Mouse (Mus musculus): ENCODE measurements around the gene Serpinh1. TPM values are rescaled to one million over a fixed set of nuclear protein-coding genes. Genes with fewer than 3 reads are reported as not detected.

Serpinh1 gene
- polyA plus RNA-seq, 1 experiment from 2014 or later: 1,939 TPM

DNA sequence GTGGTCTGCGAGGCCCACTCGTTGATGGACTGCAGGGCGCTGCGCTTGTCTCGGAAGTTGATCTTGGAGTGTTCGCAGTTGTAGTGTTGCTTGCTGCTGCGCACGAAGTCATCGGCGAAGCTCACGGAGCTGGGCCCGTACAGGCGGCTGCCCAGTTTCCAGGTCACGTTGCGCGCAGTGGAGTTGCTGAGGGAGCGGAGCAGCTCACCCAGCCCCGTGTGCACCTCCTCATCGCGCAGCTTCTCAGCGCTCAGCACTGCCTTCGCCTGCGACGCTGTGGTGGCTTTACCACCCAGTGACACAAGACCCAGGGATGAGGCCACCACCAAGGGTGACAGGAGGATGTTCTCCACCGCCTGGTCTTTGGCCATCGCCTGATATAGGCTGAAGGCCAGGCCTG lies 4.2 kb downstream of the Serpinh1 start:
- 95% methylated on average over 26 of the region's 26 CpGs for WGBS
- peaks cover 67% of the 10 kb centered on the region for H3K36me3 ChIP-seq
- H3K9ac ChIP-seq: 0 out of 2 replicates have a peak overlapping the region, but pooled peaks have one; percentile 13
- no peaks in the 10 kb centered on the region for H3K9me3 ChIP-seq
- ATAC-seq (ENCODE audit: low FRiP score, low read depth): no peak
- no peaks in the 10 kb centered on the region for H3K27me3 ChIP-seq
- peak overlapping the region; percentile 96 for H3K4me2 ChIP-seq (replicated peaks)
- H3K4me3 ChIP-seq: peak overlapping the region; percentile 72
- H3K27ac ChIP-seq: no peak overlapping the region
- peaks cover 39% of the 10 kb centered on the region for H3K4me1 ChIP-seq

DNA sequence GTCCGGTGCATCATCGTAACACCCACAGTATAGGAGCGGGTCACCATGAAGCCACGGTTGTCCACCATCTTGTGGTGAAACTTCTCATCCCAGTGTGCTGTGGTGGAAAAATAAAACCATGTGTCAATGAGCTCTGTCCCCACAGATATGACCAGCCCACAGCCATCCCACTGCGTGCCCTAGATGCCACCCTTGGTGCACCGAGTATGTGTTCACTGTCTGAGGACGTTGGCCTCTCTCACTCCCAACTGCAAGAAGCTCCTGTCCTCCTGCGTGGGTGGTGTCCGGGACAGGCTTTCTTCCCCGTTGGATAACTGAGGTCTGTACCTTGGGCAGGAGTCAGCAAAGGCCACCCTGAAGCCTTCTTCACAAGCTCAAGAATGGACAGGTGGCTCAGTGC lies 5.8 kb downstream of the Serpinh1 start:
- Histone ChIP-seq H3K27me3 (no peaks in the 10 kb centered on the region), H3K4me1 (peaks cover 32% of the 10 kb centered on the region), H3K4me2 (replicated peaks) (no peak overlapping the region), H3K27ac (no peak overlapping the region), H3K4me3 (no peak overlapping the region), H3K36me3 (peaks cover 83% of the 10 kb centered on the region), H3K9me3 (no peaks in the 10 kb centered on the region), H3K9ac (no peak overlapping the region)
- no peak for ATAC-seq (ENCODE audit: low FRiP score, low read depth)
- 95% methylated on average over 10 of the region's 10 CpGs for WGBS

DNA sequence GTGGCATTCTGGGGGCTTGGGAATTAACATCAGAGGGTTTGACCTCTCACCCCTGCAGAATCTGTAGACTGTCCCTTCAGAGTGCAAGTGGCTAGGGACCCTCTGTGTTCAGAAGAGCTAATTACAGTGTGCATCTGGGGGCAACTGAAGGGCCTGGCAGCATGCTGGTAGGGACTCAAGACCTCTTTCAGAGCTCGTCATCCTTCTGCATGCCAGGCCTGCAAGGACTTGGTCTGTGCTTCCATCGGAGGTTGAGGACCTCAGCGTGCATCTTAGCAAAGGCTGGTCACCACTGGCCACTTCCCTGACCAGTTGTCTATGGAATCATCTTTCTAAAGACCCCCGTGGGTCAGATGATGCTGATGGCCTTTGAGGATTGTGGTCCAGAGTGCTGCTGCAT lies 9.5 kb downstream of the Serpinh1 start:
- Histone ChIP-seq H3K4me2 (replicated peaks) (no peak overlapping the region), H3K27ac (no peak overlapping the region), H3K9me3 (no peaks in the 10 kb centered on the region), H3K36me3 (peaks cover 83% of the 10 kb centered on the region), H3K9ac (no peak overlapping the region), H3K4me1 (peaks cover 5% of the 10 kb centered on the region), H3K4me3 (no peak overlapping the region), H3K27me3 (no peaks in the 10 kb centered on the region)
- WGBS: 85% methylated on average over 4 of the region's 4 CpGs
- ATAC-seq (ENCODE audit: low FRiP score, low read depth): no peak

DNA sequence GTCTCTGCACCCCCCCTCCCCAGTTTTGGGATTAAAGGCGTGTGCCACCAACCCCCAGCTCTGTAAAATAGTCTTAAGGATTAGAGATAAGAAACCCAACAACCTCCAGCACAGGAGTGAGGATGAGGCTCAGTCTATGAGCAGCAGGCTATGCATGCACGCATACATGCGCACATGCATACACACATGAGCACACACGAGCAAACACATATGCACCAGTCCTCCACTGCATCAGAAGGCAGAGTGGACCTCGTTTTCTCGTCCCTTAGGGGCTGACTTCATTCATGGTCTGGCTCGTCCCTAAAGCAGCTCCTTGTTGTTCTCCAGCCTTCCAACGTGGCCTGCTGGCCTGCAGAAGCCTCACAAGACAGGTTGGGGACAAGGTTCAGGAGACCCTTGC lies 12.3 kb downstream of the Serpinh1 start:
- Histone ChIP-seq H3K4me2 (replicated peaks) (no peak overlapping the region), H3K9ac (no peak overlapping the region), H3K4me1 (no peaks in the 10 kb centered on the region), H3K27ac (no peak overlapping the region; the same call in 1 of the 2 replicates), H3K27me3 (no peaks in the 10 kb centered on the region), H3K36me3 (peaks cover 55% of the 10 kb centered on the region), H3K9me3 (no peaks in the 10 kb centered on the region), H3K4me3 (no peak overlapping the region)
- WGBS: 76% methylated on average over 8 of the region's 8 CpGs
- ATAC-seq (ENCODE audit: low FRiP score, low read depth): no peak

- ATAC-seq (ENCODE audit: low FRiP score, low read depth): peak; percentile 76; the same call in 1 of the 2 replicates
- Histone ChIP-seq H3K4me1 (peaks cover 3% of the 10 kb centered on the region; the same call in 1 of the 2 replicates), H3K27ac (no peak overlapping the region), H3K27me3 (no peaks in the 10 kb centered on the region), H3K4me2 (replicated peaks) (no peak overlapping the region), H3K4me3 (no peak overlapping the region), H3K9ac (peak overlapping the region; percentile 39; the same call in 1 of the 2 replicates), H3K9me3 (no peaks in the 10 kb centered on the region), H3K36me3 (no peaks in the 10 kb centered on the region)
- 40% methylated on average over 12 of the region's 12 CpGs for WGBS
Observed at GRCm38 (mm10) chr7:99332774-99333480, 20.1 kb downstream of the Serpinh1 start.

GRCm38 (mm10) chr7:99330012-99330411 lies 23.0 kb downstream of the Serpinh1 start:
- 81% methylated on average over 5 of the region's 5 CpGs for WGBS
- H3K36me3 ChIP-seq: no peaks in the 10 kb centered on the region
- ATAC-seq (ENCODE audit: low FRiP score, low read depth): no peak

DNA sequence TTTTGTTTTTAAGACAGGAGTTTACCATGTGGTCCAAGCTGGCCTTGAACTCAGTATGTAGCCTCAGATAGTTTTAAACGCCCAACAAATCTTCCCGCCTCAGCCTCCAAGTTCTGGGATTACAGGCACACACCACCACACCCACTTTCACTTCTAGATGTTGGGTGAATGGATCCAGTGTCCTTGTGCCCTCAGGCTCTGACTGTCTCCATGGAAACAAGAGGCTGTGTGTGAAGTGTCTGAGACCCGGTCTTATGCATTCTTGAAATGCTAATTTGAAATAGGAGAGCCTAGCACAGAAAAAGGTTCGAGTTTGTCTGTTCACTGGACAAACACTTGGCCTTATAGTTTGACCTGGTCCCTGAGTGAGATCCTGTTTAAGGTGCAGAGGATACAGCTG lies 24.2 kb downstream of the Serpinh1 start:
- 58% methylated on average over 4 of the region's 4 CpGs for WGBS
- Histone ChIP-seq H3K4me1 (peaks cover 9% of the 10 kb centered on the region; the same call in 1 of the 2 replicates), H3K36me3 (no peaks in the 10 kb centered on the region), H3K4me3 (no peak overlapping the region), H3K9me3 (no peaks in the 10 kb centered on the region), H3K27me3 (peaks cover 22% of the 10 kb centered on the region; the same call in 1 of the 2 replicates), H3K9ac (no peak overlapping the region), H3K4me2 (replicated peaks) (no peak overlapping the region), H3K27ac (no peak overlapping the region)
- no peak for ATAC-seq (ENCODE audit: low FRiP score, low read depth)

More at GRCm38 (mm10) chr7:99330012-99330411, 23.0 kb downstream of the Serpinh1 start:
- H3K4me2 ChIP-seq (replicated peaks): no peak overlapping the region
- H3K9ac ChIP-seq: no peak overlapping the region
- peaks cover 11% of the 10 kb centered on the region; the same call in 1 of the 2 replicates for H3K27me3 ChIP-seq
- H3K9me3 ChIP-seq: no peaks in the 10 kb centered on the region
- no peak overlapping the region for H3K4me3 ChIP-seq
- H3K27ac ChIP-seq: no peak overlapping the region
- H3K4me1 ChIP-seq: peaks cover 4% of the 10 kb centered on the region; the same call in 1 of the 2 replicates

DNA sequence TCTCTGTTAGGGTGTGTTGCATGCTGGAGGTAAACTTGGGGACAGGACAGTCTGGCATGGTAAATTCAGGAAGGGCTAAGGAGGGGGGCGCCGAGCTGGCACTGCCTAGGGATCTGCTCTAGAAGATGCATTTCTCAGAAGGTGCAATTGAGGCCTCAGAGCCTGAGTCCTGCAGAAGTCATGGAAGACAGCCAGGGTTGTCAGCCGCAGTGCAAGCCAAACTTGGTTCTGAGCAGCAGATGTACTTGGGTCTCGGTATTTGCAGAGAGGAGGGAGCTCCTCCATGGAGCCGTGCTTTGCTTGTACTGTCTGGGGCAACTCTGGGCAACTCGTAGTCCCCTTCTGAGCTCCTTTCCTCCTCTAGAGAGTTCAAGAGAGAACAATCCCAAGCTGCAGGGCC lies 26.9 kb downstream of the Serpinh1 start:
- Histone ChIP-seq H3K4me1 (0 out of 2 replicates have a peak, but pooled peaks cover 6% of the 10 kb centered on the region), H3K9ac (no peak overlapping the region), H3K27me3 (peaks cover 25% of the 10 kb centered on the region; the same call in 1 of the 2 replicates), H3K9me3 (no peaks in the 10 kb centered on the region), H3K4me3 (no peak overlapping the region), H3K36me3 (no peaks in the 10 kb centered on the region), H3K4me2 (replicated peaks) (no peak overlapping the region), H3K27ac (no peak overlapping the region)
- no peak for ATAC-seq (ENCODE audit: low FRiP score, low read depth)
- 68% methylated on average over 6 of the region's 6 CpGs for WGBS

GRCm38 (mm10) chr7:99324810-99325209 lies 28.2 kb downstream of the Serpinh1 start:
- 10% methylated on average over 10 of the region's 10 CpGs for WGBS
- peaks cover 33% of the 10 kb centered on the region; the same call in 1 of the 2 replicates for H3K27me3 ChIP-seq
- peaks cover 14% of the 10 kb centered on the region for H3K4me1 ChIP-seq
- no peaks in the 10 kb centered on the region for H3K9me3 ChIP-seq
- H3K4me3 ChIP-seq: no peak overlapping the region
- no peak overlapping the region for H3K9ac ChIP-seq
- H3K36me3 ChIP-seq: no peaks in the 10 kb centered on the region
- no peak overlapping the region for H3K27ac ChIP-seq
- no peak for ATAC-seq (ENCODE audit: low FRiP score, low read depth)
- H3K4me2 ChIP-seq (replicated peaks): no peak overlapping the region

DNA sequence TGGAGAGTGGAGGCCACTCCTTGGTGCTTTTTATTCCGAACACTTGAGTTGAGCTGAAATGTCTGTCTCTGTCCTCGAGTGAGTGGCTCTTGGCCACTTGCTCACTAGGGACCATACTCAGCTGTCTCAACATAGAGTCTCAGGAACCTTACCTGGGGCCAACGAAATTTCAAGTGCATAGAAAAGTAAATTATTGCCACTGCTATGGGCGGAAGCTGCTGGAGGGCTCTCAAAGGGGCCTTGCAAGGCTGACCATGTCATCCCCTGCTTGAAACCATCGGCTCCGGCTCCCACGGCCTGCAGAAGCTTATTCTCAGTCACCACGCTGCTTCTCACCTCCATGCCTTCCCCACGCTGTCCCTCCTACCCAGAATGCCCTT lies 29.7 kb downstream of the Serpinh1 start:
- Histone ChIP-seq H3K9ac (no peak overlapping the region), H3K27me3 (peaks cover 33% of the 10 kb centered on the region; the same call in 1 of the 2 replicates), H3K9me3 (no peaks in the 10 kb centered on the region), H3K36me3 (no peaks in the 10 kb centered on the region), H3K27ac (no peak overlapping the region), H3K4me1 (peaks cover 24% of the 10 kb centered on the region), H3K4me2 (replicated peaks) (no peak overlapping the region), H3K4me3 (no peak overlapping the region)
- 88% methylated on average over 9 of the region's 9 CpGs for WGBS
- ATAC-seq (ENCODE audit: low FRiP score, low read depth): no peak

GRCm38 (mm10) chr7:99322691-99323320 lies 30.2 kb downstream of the Serpinh1 start:
- Histone ChIP-seq H3K4me1 (peaks cover 24% of the 10 kb centered on the region), H3K36me3 (no peaks in the 10 kb centered on the region), H3K4me3 (no peak overlapping the region), H3K9me3 (no peaks in the 10 kb centered on the region), H3K27me3 (peaks cover 33% of the 10 kb centered on the region; the same call in 1 of the 2 replicates), H3K9ac (no peak overlapping the region), H3K4me2 (replicated peaks) (no peak overlapping the region), H3K27ac (no peak overlapping the region)
- ATAC-seq (ENCODE audit: low FRiP score, low read depth): no peak
- 91% methylated on average over 6 of the region's 6 CpGs for WGBS

GRCm38 (mm10) chr7:99320524-99320923 lies 32.5 kb downstream of the Serpinh1 start:
- no peak overlapping the region for H3K27ac ChIP-seq
- no peak overlapping the region for H3K4me3 ChIP-seq
- H3K4me2 ChIP-seq (replicated peaks): no peak overlapping the region
- no peaks in the 10 kb centered on the region for H3K36me3 ChIP-seq
- peaks cover 29% of the 10 kb centered on the region for H3K4me1 ChIP-seq
- no peak overlapping the region for H3K9ac ChIP-seq
- 39% methylated on average over 14 of the region's 14 CpGs for WGBS
- ATAC-seq (ENCODE audit: low FRiP score, low read depth): no peak
- H3K27me3 ChIP-seq: peaks cover 26% of the 10 kb centered on the region; the same call in 1 of the 2 replicates
- H3K9me3 ChIP-seq: no peaks in the 10 kb centered on the region
